In the genomic region with DNA sequence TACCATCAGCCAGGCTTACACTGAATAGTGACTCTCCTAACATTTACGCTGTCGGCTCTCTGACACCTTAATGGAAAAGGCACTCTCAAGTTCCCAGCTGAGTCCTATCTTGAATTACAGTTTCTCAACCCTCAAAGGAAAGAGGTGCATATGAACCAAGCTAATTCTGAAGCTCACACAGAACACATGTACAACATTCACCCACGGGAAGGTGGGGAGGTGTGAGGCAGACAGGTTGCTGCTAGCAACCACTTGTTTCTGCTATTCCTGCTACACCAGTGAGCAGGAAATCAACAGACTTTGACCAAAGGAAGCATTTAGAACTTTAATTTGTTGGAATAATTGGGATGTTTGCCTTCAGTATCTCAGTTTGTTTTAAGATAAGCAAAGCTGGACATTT, we compare ENCODE assay signal across 28 mouse cellular contexts.
A peak's percentile ranks its signal among the peaks of the same experiment; 100 is the strongest.
DNase-seq lines count a peak whose midpoint lies in the region; ATAC-seq lines count a peak whose summit lies in the region.
"Had no signal": no experiment of that assay in that cellular context is flagged by ENCODE, and none has a peak within 500 bp of the region (broad histone marks: within the 10 kb centered on the region; RNA-seq: fewer than 3 reads in every experiment).

No protein-coding gene starts in this region.

- no peaks in the 10 kb centered on the region for H3K27me3 ChIP-seq in embryonic facial prominence, embryonic 14.5 days (replicated peaks; ENCODE audit: control insufficient read depth, insufficient read depth, low read length)
- H3K27me3 ChIP-seq in embryonic facial prominence, embryonic 10.5 days (replicated peaks; ENCODE audit: low read depth, poor library complexity, severe bottlenecking) = no peaks in the 10 kb centered on the region
- no peaks in the 10 kb centered on the region for H3K27me3 ChIP-seq in intestine, embryonic 15.5 days (replicated peaks)
- H3K27me3 ChIP-seq: CH12.LX; embryonic facial prominence, embryonic 15.5 days; forebrain, embryonic 13.5 days; hindbrain, embryonic 15.5 days; neural tube, embryonic 12.5 days had no signal

- H3K27ac ChIP-seq in embryonic facial prominence, embryonic 14.5 days (replicated peaks; ENCODE audit: low read depth, low read length) = no peak overlapping the region
- no peak overlapping the region for H3K27ac ChIP-seq in embryonic facial prominence, embryonic 10.5 days (replicated peaks)
- no peak overlapping the region for H3K27ac ChIP-seq in intestine, embryonic 15.5 days
- H3K27ac ChIP-seq: embryonic facial prominence, embryonic 15.5 days; forebrain, embryonic 13.5 days; hindbrain, embryonic 10.5 days; hindbrain, embryonic 15.5 days; left cerebral cortex, adult 2 months; neural tube, embryonic 12.5 days had no signal

- no peak overlapping the region for H3K9ac ChIP-seq in embryonic facial prominence, embryonic 14.5 days (ENCODE audit: low read depth, low read length)
- H3K9ac ChIP-seq in intestine, embryonic 15.5 days = no peak overlapping the region
- H3K9ac ChIP-seq: embryonic facial prominence, embryonic 15.5 days; forebrain, embryonic 13.5 days; hindbrain, embryonic 15.5 days; neural tube, embryonic 12.5 days had no signal

- DNase-seq in embryonic facial prominence, embryonic 14.5 days (ENCODE audit: low spot score) = no peak
- no peak for DNase-seq in embryonic facial prominence, embryonic 10.5 days (ENCODE audit: low spot score)
- DNase-seq in left cerebral cortex, postnatal 25 days (ENCODE audit: low spot score in 2 of 2) = peak; percentile 40 to 48
- DNase-seq in left cerebral cortex, adult 11 months (ENCODE audit: low spot score) = no peak
- DNase-seq in skeletal muscle tissue, adult 2 months (ENCODE audit: low read depth, low spot score) = peak; percentile 64
- DNase-seq in layer of hippocampus, adult 8-10 months (ENCODE audit: low spot score in 2 of 2) = no peak
- DNase-seq: adrenal gland, adult 8-10 months; cerebellum, adult 11 months; cerebellum, adult 9-10 months; cerebellum, postnatal 36 days; embryo, embryonic 11 days; heart, postnatal 14 days; kidney, adult 9 months; kidney, postnatal 14 days; lung, postnatal 36 days; right cerebral cortex, adult 18-20 months had no signal

- H3K9me3 ChIP-seq in embryonic facial prominence, embryonic 14.5 days (ENCODE audit: control insufficient read depth, low read length) = no peaks in the 10 kb centered on the region
- no peaks in the 10 kb centered on the region for H3K9me3 ChIP-seq in embryonic facial prominence, embryonic 10.5 days
- H3K9me3 ChIP-seq in intestine, embryonic 15.5 days = no peaks in the 10 kb centered on the region
- H3K9me3 ChIP-seq: embryonic facial prominence, embryonic 15.5 days; forebrain, embryonic 13.5 days; hindbrain, embryonic 10.5 days; hindbrain, embryonic 15.5 days; neural tube, embryonic 12.5 days had no signal

- H3K4me1 ChIP-seq in embryonic facial prominence, embryonic 14.5 days (ENCODE audit: control insufficient read depth, insufficient read depth, low read length) = peaks cover under 1% of the 10 kb centered on the region; the same call in 1 of the 2 replicates
- H3K4me1 ChIP-seq in embryonic facial prominence, embryonic 10.5 days = 0 out of 2 replicates have a peak, but pooled peaks cover 5% of the 10 kb centered on the region
- 0 out of 2 replicates have a peak, but pooled peaks cover 4% of the 10 kb centered on the region for H3K4me1 ChIP-seq in intestine, embryonic 15.5 days (replicated peaks)
- H3K4me1 ChIP-seq: embryonic facial prominence, embryonic 15.5 days; hindbrain, embryonic 10.5 days had no signal

- peak; percentile 26; the same call in 1 of the 2 replicates for ATAC-seq in embryonic facial prominence, embryonic 14.5 days (ENCODE audit: low read depth)
- peak; percentile 48 for ATAC-seq in intestine, embryonic 15.5 days
- ATAC-seq: forebrain, embryonic 13.5 days; inflammation-experienced regulatory T-cells, adult 6 months; midbrain, embryonic 16.5 days had no signal

- intact Hi-C loops in left cerebral cortex, postnatal 25 days (cut with DNase I) = no loop called here

- 56% methylated on average over 3 of the region's 3 CpGs for WGBS in embryonic facial prominence, embryonic 14.5 days
- WGBS in embryonic facial prominence, embryonic 10.5 days = 82% methylated on average over 3 of the region's 3 CpGs
- WGBS in intestine, embryonic 15.5 days = 64% methylated on average over 3 of the region's 3 CpGs

- no peak overlapping the region for H3K4me3 ChIP-seq in embryonic facial prominence, embryonic 14.5 days (ENCODE audit: low read depth, low read length)
- H3K4me3 ChIP-seq in embryonic facial prominence, embryonic 10.5 days = no peak overlapping the region
- H3K4me3 ChIP-seq in intestine, embryonic 15.5 days (replicated peaks) = no peak overlapping the region
- H3K4me3 ChIP-seq: embryonic facial prominence, embryonic 15.5 days; forebrain, embryonic 13.5 days; hindbrain, embryonic 10.5 days; hindbrain, embryonic 15.5 days; left cerebral cortex, adult 2 months; neural tube, embryonic 12.5 days had no signal

- H3K4me2 ChIP-seq in embryonic facial prominence, embryonic 14.5 days (ENCODE audit: low read depth, low read length) = no peak overlapping the region
- H3K4me2 ChIP-seq in intestine, embryonic 15.5 days (replicated peaks) = no peak overlapping the region
- H3K4me2 ChIP-seq: embryonic facial prominence, embryonic 15.5 days; forebrain, embryonic 13.5 days; hindbrain, embryonic 15.5 days; liver, embryonic 11.5 days; midbrain, embryonic 11.5 days; neural tube, embryonic 12.5 days had no signal

- no peaks in the 10 kb centered on the region for H3K36me3 ChIP-seq in embryonic facial prominence, embryonic 14.5 days (ENCODE audit: control insufficient read depth, insufficient read depth, low read length)
- no peaks in the 10 kb centered on the region for H3K36me3 ChIP-seq in embryonic facial prominence, embryonic 10.5 days (replicated peaks)
- H3K36me3 ChIP-seq in intestine, embryonic 15.5 days = no peaks in the 10 kb centered on the region
- H3K36me3 ChIP-seq: embryonic facial prominence, embryonic 15.5 days; hindbrain, embryonic 10.5 days; hindbrain, embryonic 15.5 days; neural tube, embryonic 12.5 days had no signal

Comparison
In these comparisons a context has a peak if more than half of its experiments do, and no peak if none do; other contexts are left out.
1. DNase-seq: peak in left cerebral cortex, postnatal 25 days (2 of 2) and skeletal muscle tissue, adult 2 months (single experiment); none in embryonic facial prominence, embryonic 14.5 days (single experiment), embryonic facial prominence, embryonic 10.5 days (single experiment), left cerebral cortex, adult 11 months (single experiment) and layer of hippocampus, adult 8-10 months (0 of 2).